Mouse (Mus musculus): ENCODE data around the gene Gm11009.
"Not testable (repeated sequence)": the region's sequence is repeated elsewhere in the genome, so short reads cannot be mapped to it uniquely, and the experiment has no call there.

- TF ChIP-seq CTCF (IDR thresholded peaks at IDR 0.05; ENCODE audit: low read depth, low read length); POLR2A (IDR thresholded peaks at IDR 0.05; ENCODE audit: borderline replicate concordance, low read depth, low read length): not testable (repeated sequence)
These were observed at the start of gene Gm11009 for GRCm38 (mm10) chr2:176319394-176319793.
